Mouse (Mus musculus) brown adipose tissue, adult 24 weeks (tissue): Measurements from ENCODE around the gene Ggt5. TPM values are rescaled to one million over a fixed set of nuclear protein-coding genes. Genes with fewer than 3 reads are reported as not detected.

Experiments
- H3K27ac ChIP-seq: fragments of 200-500 bp; replicated peaks from 2 replicates; pipeline ENCODE4 v1.5.1; 2012; ENCODE audit warnings: low read depth, mild to moderate bottlenecking, low read length
- H3K4me1 ChIP-seq: fragments of 200-500 bp; 2 replicates; pipeline ENCODE4 v1.6.1; 2012; ENCODE audit warnings: low read length, mixed read lengths; ENCODE audit not compliant: control insufficient read depth, insufficient read depth, insufficient read length
- H3K4me3 ChIP-seq: fragments of 200-500 bp; 2 replicates; pipeline ENCODE4 v1.5.1; 2012; ENCODE audit warnings: low read depth, mild to moderate bottlenecking, low read length, moderate library complexity; ENCODE audit not compliant: insufficient read depth
- polyA plus RNA-seq: library from polyadenylated mRNA; stranded (reverse); fragments of >200 nt; gene quantifications from 2 replicates; pipeline ENCODE4 v1.2.4, GENCODE M21; 2012; ENCODE audit not compliant: missing spikeins, insufficient read depth, insufficient read length

Gene Ggt5
- polyA plus RNA-seq, 1 experiment = 4.3 TPM

- Histone ChIP-seq H3K4me3 (no peak overlapping the region), H3K27ac (no peak overlapping the region)
Measured at GRCm38 (mm10) chr10:75625920-75626319, 36.8 kb downstream of the Ggt5 start.

GRCm38 (mm10) chr10:75626991-75627390 lies 37.9 kb downstream of the Ggt5 start:
- Histone ChIP-seq H3K27ac (no peak overlapping the region), H3K4me1 (no peaks in the 10 kb centered on the region), H3K4me3 (no peak overlapping the region)

More at GRCm38 (mm10) chr10:75625920-75626319, 36.8 kb downstream of the Ggt5 start:
- no peaks in the 10 kb centered on the region for H3K4me1 ChIP-seq

- Histone ChIP-seq H3K4me1 (no peaks in the 10 kb centered on the region), H3K27ac (no peak overlapping the region), H3K4me3 (no peak overlapping the region)
Measured at GRCm38 (mm10) chr10:75627490-75627889, 38.4 kb downstream of the Ggt5 start.

GRCm38 (mm10) chr10:75632633-75633032 lies 43.5 kb downstream of the Ggt5 start:
- no peaks in the 10 kb centered on the region for H3K4me1 ChIP-seq
- H3K4me3 ChIP-seq = no peak overlapping the region
- H3K27ac ChIP-seq = no peak overlapping the region

DNA sequence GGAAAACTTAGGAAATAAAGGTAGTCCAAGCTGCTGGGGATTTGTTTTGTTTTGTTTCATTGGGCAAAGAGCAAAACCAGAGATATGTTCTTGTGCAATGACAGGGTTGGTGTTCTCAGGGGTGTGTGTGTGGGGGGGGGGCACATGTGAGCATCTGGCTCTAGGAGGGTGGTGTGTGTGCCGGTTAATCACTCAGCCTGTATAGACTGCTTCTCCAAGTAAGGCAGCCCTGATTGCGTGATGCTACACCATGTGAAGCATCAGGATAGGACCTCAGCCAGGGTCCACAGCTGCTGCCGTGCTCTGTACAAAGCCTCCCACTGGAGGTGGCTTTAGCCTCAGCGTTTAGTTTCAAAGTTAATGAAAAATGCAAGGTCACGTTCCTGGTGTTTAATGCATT lies 43.9 kb downstream of the Ggt5 start:
- H3K4me1 ChIP-seq = no peaks in the 10 kb centered on the region
- H3K4me3 ChIP-seq = no peak overlapping the region
- no peak overlapping the region for H3K27ac ChIP-seq

GRCm38 (mm10) chr10:75633576-75634139 lies 44.5 kb downstream of the Ggt5 start:
- Histone ChIP-seq H3K27ac (no peak overlapping the region), H3K4me1 (no peaks in the 10 kb centered on the region), H3K4me3 (no peak overlapping the region)

GRCm38 (mm10) chr10:75634610-75635009 lies 45.5 kb downstream of the Ggt5 start:
- no peak overlapping the region for H3K4me3 ChIP-seq
- no peak overlapping the region for H3K27ac ChIP-seq
- no peaks in the 10 kb centered on the region for H3K4me1 ChIP-seq

DNA sequence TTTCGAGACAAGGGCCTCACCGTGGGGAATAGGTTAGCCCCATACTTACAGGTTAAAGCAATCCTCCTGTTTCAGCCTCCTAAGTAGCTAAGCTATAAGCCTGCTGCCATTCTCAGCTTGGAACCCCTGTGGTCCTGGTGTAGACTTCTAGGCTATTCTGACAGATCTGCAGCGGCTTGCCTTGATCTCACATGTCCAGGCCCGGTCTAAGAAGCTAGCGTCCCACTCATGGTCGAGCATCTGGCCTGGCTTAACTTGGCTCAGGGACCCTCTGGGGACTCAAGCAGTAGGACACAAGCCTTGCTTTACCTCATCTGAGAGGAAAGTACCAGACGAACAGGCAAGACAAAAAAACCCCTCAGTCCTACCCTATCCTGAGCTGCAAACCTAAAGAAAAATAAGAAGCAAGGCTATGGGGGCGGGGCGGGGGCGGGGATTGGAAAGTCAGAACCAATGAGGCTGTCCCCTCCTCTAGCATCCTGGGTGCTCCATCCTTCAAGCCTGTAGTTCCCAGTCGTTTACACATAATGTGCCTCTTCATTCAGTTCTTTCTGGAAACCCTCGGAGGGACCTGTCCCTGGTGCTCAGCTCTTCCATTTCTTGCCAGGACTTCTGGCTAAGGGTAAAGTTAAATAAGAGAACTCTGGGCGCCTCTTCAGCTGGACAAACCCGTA lies 46.0 kb downstream of the Ggt5 start:
- H3K4me1 ChIP-seq = no peaks in the 10 kb centered on the region
- no peak overlapping the region for H3K27ac ChIP-seq
- no peak overlapping the region for H3K4me3 ChIP-seq

- Histone ChIP-seq H3K4me3 (no peak overlapping the region), H3K4me1 (no peaks in the 10 kb centered on the region), H3K27ac (no peak overlapping the region)
Measured at GRCm38 (mm10) chr10:75635693-75636055, 46.5 kb downstream of the Ggt5 start.

GRCm38 (mm10) chr10:75636084-75636786 lies 47.1 kb downstream of the Ggt5 start:
- Histone ChIP-seq H3K4me3 (no peak overlapping the region), H3K27ac (no peak overlapping the region), H3K4me1 (no peaks in the 10 kb centered on the region)

GRCm38 (mm10) chr10:75637711-75638110 lies 48.6 kb downstream of the Ggt5 start:
- no peak overlapping the region for H3K4me3 ChIP-seq
- H3K27ac ChIP-seq = no peak overlapping the region
- no peaks in the 10 kb centered on the region for H3K4me1 ChIP-seq

GRCm38 (mm10) chr10:75641721-75642222 lies 52.6 kb downstream of the Ggt5 start:
- H3K4me1 ChIP-seq = no peaks in the 10 kb centered on the region; the same call in 1 of the 2 replicates
- no peak overlapping the region for H3K4me3 ChIP-seq
- H3K27ac ChIP-seq = no peak overlapping the region

DNA sequence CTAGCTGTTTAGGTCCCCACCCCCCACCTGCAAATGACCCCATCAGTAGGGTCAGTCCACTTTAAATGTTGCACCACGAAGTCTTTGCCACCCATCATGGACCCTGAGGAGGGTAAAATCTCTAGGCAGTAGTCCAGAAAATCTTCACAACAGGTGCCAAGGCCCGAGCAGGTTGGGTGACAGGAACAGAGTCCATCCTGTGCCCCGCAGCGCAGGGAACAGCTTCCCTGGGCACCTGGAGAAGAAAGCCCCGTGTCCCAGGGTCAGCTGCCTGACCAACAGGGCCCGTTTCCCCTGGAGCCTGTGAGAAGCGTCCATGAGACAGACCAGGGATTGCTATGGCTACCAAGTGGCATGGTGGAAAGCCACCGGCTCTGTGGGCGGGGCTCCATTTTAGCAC lies 53.3 kb downstream of the Ggt5 start:
- Histone ChIP-seq H3K27ac (no peak overlapping the region), H3K4me3 (no peak overlapping the region), H3K4me1 (no peaks in the 10 kb centered on the region; the same call in 1 of the 2 replicates)

- Histone ChIP-seq H3K4me1 (no peaks in the 10 kb centered on the region; the same call in 1 of the 2 replicates), H3K27ac (no peak overlapping the region), H3K4me3 (no peak overlapping the region)
Measured at GRCm38 (mm10) chr10:75642891-75643290, 53.8 kb downstream of the Ggt5 start.

DNA sequence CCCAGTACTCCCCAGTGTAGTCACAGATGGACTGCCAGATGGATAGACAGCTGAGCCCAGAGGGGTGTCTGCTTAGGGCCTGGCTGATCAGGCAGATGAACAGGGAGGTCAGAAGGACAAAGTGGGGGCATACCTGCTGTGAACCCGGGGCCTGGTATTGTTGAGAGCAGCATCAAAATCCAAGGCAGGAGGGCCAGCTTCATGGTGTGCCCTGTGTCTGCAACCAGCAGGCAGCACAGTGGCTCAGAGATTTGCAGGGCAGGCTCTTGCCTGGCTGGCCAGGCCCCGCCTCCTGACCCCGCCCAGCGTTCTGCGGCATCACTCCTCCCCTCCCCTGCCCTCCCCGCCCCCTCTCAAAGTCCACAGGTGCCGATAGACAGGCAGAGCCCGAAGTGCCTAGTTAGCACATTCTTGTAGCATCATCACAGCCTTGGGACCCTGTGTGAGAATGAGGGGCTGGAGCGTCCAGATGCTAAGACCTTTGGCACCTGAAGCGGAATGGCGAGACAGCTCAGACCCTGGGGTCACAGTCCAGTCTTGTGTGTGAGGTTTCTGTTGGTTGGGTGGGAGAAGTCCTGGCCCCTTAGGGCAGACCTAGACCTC lies 54.7 kb downstream of the Ggt5 start, which contains the start of gene Susd2:
Gene Susd2 (minus strand): TSS at position 268 of the 603 bp plus-strand sequence.
- H3K4me1 ChIP-seq = no peaks in the 10 kb centered on the region; the same call in 1 of the 2 replicates
- H3K27ac ChIP-seq = no peak within 1 kb of the TSS
- no peak within 1 kb of the TSS for H3K4me3 ChIP-seq
